Mouse (Mus musculus) myocyte (in vitro differentiated cells): ENCODE measurements around the gene Gm21953. TPM values are rescaled to one million over a fixed set of nuclear protein-coding genes. Genes with fewer than 3 reads are reported as not detected.
"Not testable (repeated sequence)": the region's sequence is repeated elsewhere in the genome, so short reads cannot be mapped to it uniquely, and the experiment has no call there.

Experiments used
- H3K27me3 ChIP-seq: one replicate; pipeline ENCODE4 v1.6.1; 2011; ENCODE audit not compliant: control insufficient read depth, insufficient read depth, insufficient read length
- H3K36me3 ChIP-seq: one replicate; pipeline ENCODE4 v1.6.1; 2011; ENCODE audit not compliant: control insufficient read depth, insufficient read depth
- H3K4me2 ChIP-seq: one replicate; pipeline ENCODE4 v1.6.1; 2011; ENCODE audit warnings: low read depth, control low read depth
- H3K4me3 ChIP-seq: one replicate; pipeline ENCODE4 v1.5.1; 2011; ENCODE audit warnings: mild to moderate bottlenecking, control low read depth, moderate library complexity
- H3K79me2 ChIP-seq: one replicate; pipeline ENCODE4 v1.6.1; 2011; ENCODE audit not compliant: control insufficient read depth, insufficient read depth
- H3ac ChIP-seq: one replicate; pipeline ENCODE4 v1.6.1; 2011; ENCODE audit not compliant: control insufficient read depth, insufficient read length
- polyA plus RNA-seq: library from polyadenylated mRNA; unstranded; fragments of >200 nt; fragmentation: generic; extraction: Trizol; gene quantifications from one replicate; pipeline ENCODE4 v1.2.1, GENCODE M21; 2012; ENCODE audit warnings: missing spikeins

The Gm21953 gene
- polyA plus RNA-seq = not detected

GRCm38 (mm10) chr4:42293967-42294366, at the start of gene Gm21953:
Gene Gm21953, plus strand, starts transcription at chr4:42294267.
- not testable (repeated sequence) for H3K36me3 ChIP-seq, H3K79me2 ChIP-seq, H3ac ChIP-seq, H3K4me2 ChIP-seq, H3K27me3 ChIP-seq, H3K4me3 ChIP-seq

- not testable (repeated sequence) for H3K4me2 ChIP-seq, H3ac ChIP-seq, H3K4me3 ChIP-seq, H3K79me2 ChIP-seq, H3K27me3 ChIP-seq, H3K36me3 ChIP-seq
These were observed 38.6 kb upstream of the Gm21953 start, which contains the start of gene Ccl21b for GRCm38 (mm10) chr4:42255467-42255866. Gene Ccl21b, plus strand, starts transcription at chr4:42255767.

GRCm38 (mm10) chr4:42318034-42318433, 24.0 kb downstream of the Gm21953 start, which contains the start of gene Fam205a3:
Gene Fam205a3, plus strand, starts transcription at chr4:42318334.
- H3K36me3 ChIP-seq, H3K27me3 ChIP-seq, H3ac ChIP-seq, H3K79me2 ChIP-seq, H3K4me2 ChIP-seq, H3K4me3 ChIP-seq: not testable (repeated sequence)

Other genes starting within 250 kb of the Gm21953 start
- not detected for gene Gm3893, start 203.1 kb upstream of the Gm21953 start, polyA plus RNA-seq
- not detected for gene Gm13304, start 179.4 kb upstream of the Gm21953 start, polyA plus RNA-seq
- gene Gm13306, start 140.8 kb upstream of the Gm21953 start, polyA plus RNA-seq = not detected
- not detected for gene Gm13305, start 125.7 kb upstream of the Gm21953 start, polyA plus RNA-seq
- not detected for gene Gm10600, start 53.6 kb upstream of the Gm21953 start, polyA plus RNA-seq
- gene Ccl21b, start 38.5 kb upstream of the Gm21953 start, polyA plus RNA-seq = not detected
- gene Fam205a3, start 24.1 kb downstream of the Gm21953 start, polyA plus RNA-seq = not detected
- not detected for gene Gm21586, start 145.1 kb downstream of the Gm21953 start, polyA plus RNA-seq
- gene Gm2163, start 172.5 kb downstream of the Gm21953 start, polyA plus RNA-seq = not detected
- gene Fam205a2, start 233.9 kb downstream of the Gm21953 start, polyA plus RNA-seq = not detected